Mouse (Mus musculus): ENCODE measurements around the gene Ube2n.

Gene Ube2n

GRCm38 (mm10) chr10:95525871-95526270, 10.9 kb downstream of the Ube2n start:
- peak; percentile 76 for DNase-seq

- peak; percentile 34 for DNase-seq
Observed at GRCm38 (mm10) chr10:95526495-95527122, 11.7 kb downstream of the Ube2n start.

DNA sequence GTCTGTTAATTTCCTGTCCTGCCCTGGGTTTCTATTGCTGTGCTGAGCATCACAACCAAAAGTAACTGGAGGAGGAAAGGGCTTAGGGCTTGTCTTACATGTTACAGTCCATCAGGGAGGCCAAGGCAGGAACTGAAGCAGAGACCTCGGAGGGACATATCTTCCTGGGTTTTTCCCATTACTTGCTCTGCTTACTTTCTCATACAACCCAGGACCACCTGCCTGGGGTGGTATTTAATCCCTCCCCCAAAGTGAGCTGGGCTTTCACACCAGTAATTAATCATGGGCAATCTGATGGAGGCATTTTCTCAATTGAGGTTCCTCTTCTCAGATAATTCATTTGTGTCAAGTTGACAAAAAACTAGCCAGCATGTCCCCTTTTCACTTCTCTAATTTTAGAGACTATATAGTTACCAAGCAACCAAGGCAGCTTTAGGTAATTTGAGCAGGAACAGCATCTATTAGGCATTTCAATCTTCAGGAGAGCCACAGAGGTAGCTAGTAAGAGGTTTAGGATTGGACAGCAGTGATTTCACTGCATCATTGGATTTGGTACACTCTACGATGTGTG, 15.7 kb downstream of the Ube2n start:
- peak; percentile 86 for DNase-seq

- DNase-seq: peak; percentile 89
Observed at GRCm38 (mm10) chr10:95532916-95533315, 18.0 kb downstream of the Ube2n start.

GRCm38 (mm10) chr10:95533382-95533781, 18.4 kb downstream of the Ube2n start:
- peak; percentile 92 for DNase-seq

DNA sequence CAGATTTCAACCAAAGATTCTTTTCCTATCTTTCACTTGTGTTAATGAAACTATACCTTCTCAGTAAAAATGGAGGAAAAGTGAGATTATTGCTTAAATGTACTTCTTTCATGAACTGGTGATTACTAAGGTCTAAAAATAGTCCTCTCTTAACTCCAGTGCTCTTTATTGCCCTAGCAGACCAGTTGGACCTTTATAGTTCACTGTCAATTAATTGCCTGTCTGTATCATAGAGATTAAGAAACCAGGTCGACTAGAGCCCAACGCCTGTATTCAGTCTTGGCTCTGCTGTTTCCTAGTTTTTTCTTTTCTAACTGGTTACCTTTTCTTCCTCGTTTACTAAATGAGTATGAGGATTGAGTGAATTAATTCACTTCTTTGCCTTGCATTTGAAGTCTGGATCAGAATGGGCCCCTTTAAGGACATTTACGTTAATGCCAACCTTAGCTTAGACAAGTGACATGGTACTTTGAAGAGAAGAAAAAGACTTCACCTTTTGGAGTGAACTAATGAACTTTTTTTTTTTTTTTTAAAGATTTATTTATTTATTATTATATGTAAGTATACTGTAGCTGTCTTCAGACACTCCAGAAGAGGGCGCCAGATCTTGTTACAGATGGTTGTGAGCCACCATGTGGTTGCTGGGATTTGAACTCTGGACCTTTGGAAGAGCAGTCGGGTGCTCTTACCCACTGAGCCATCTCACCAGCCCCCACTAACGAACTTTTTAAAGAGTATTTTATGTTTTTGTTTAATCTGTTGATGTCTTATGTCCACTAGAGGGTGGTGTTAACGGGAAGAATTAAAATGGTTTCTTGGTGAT, 20.7 kb downstream of the Ube2n start:
- peak; percentile 37 for DNase-seq

GRCm38 (mm10) chr10:95536222-95536541, 21.2 kb downstream of the Ube2n start:
- DNase-seq: no peak

DNA sequence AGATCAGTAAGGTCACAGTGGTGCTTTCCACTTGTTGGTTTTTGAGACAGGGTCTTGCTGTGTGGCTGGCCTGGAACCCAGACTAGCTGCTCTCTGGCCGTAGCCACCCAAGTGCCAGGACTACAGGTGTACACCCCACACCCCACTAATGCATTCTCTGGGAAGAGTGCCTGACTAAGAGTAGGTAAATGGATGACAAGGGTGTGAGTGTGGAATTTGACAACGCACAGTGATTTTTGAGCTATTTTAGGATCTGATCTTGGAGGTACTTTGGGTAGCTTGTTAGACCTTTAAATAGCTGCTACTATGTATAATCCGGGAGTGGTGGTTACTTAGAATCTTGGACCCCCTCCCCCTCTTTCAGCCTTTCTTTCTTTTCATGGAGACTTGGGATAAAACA, 24.3 kb downstream of the Ube2n start:
- peak; percentile 88 for DNase-seq

GRCm38 (mm10) chr10:95539841-95540240, 24.9 kb downstream of the Ube2n start:
- peak; percentile 73 for DNase-seq

DNA sequence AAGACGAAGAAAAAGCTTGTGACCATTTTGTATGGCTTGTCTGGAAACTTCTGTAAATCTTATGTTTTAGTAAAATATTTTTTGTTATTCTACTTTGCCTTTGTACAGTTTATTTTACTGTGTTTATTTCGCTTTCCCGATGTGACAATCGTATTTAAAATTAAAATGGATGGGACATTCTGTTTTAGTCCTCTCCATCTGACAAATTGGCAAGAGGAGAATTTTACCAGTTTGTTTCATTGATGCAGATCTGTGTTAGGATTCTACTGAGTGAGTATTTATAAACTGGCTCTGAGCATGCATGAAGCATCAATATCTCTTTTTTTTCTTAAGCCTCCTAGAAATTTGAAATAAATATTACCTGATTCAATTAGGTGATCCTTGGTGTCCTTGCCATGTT, 28.0 kb downstream of the Ube2n start:
- DNase-seq: no peak

- peak; percentile 64 for DNase-seq
Observed at GRCm38 (mm10) chr10:95543377-95543776, 28.4 kb downstream of the Ube2n start.

DNA sequence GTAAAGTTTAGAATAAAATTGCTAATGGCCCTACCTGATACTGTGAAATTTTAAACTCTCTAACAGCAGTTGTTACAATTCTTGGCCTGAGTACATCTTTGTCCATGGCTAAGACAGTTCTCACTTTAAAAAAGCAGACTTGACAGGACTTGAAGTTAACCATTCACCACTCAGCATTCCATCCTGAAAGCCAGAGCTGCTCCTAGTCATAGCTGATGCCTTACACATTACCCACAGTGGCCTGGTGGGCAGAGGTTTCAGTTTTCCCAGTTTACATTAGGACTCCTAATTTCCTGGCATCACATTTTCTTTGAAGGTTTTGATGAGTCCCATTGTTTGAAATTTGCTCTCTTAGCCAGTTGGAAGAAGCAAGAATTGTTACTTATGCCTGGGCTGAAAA, 29.1 kb downstream of the Ube2n start:
- peak; percentile 72 for DNase-seq

DNA sequence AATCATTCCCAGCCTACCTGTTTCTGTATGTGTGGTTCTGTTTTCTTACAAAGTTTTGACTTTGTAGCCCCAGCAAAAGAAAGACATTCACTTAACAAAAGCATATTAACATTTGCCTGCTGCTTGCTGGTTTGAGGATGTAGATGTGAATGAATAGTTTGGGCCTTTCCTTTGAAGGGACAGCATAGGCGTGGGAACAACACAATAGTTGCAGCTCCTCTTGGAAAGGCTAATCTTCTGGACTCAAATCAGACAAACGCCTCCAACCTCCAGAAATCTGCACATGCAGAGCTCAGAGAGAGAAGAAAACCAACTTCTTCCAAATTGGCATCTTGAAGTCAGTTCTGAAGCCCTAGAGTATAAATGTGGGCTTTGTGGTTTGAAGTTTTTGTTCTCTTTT, 29.7 kb downstream of the Ube2n start:
- peak; percentile 55 for DNase-seq

GRCm38 (mm10) chr10:95545051-95545450, 30.1 kb downstream of the Ube2n start:
- DNase-seq: peak; percentile 85

DNA sequence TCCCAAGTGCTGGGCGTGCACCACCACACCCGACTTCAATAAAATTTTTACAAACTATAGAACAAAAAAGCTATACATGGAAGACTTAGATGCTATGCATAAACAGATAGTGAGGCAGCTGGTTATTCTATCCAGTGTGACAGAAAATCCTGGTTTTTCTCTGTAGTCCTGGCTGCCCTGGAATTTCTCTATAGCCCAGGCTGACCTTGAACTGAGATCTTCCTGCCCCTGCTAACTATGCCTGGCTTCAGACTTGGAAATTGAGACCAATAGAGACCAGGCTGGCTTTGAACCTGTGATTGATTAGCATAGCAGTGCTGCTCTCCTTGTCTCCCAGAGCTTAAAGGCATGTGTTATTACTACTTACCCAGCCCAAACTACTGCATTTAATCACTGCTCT, 31.2 kb downstream of the Ube2n start:
- peak; percentile 35 for DNase-seq

DNA sequence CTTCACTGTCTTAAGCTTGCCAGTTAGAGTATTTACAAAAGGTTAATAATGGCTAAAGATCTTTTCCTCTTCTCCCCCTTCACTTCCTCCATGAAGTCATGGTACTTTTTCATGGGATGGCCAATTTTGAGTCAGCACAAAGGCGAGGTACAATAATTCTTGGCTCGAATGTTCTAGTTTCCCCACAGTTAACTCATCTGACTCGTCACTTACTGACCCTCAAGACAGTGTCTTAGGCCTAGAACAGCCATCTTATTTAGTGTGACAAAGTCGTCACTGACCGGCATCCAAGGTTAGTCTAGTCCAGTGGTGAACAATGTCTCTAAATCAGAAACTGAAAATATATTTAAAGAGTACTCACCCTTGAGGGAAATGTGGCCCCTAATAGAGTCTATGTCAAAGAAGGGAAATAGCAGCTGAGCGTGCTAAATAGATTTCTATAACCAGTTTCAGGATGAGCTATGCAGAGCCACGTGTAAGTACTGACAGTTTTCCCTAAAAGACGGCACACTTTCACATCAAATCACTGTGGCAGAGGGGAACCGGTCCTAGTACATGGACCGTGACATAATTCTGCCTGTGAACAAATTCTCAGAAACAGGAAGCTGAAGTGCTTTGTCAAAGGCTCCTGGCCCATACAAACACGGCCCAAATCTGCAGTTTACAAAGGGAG, 33.3 kb downstream of the Ube2n start:
- peak; percentile 80 for DNase-seq

DNA sequence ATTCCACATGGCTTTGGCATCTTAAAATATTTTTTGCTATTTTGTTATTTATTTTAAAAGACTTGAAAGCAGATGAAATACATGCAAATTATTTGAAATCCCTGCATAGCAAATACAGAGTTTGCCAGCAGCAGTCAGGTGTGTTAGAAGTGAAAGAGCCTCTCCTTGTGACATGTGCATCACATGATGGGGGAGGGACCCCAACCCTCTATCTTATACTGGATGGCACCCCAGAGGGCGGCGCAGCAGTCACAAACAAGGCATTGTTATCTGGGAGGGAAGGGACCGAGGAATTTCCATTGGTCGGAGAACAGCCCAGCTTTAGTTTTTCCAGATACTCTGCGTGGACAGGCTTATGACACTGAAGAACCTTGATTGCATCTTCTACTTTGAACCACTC, 34.1 kb downstream of the Ube2n start:
- peak; percentile 86 for DNase-seq

DNA sequence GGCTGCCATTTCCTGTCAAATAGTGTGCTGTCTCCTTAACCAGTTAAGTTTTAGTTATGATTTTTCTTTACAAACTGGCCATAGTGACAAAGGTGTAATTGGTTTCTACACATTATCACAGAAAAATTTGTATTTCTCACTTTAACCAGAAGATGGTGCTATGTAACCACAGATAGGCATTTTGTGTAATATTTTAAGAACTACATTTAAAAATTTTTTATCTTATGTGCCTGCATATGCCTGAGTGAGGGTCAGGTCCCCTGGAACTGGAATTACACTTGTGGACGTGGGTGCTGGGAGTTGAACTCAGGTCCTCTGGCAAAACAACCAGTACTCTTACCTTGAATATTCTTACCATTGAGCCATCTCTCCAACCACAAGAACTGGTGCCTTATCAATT, 35.6 kb downstream of the Ube2n start:
- peak; percentile 61 for DNase-seq

- peak; percentile 55 for DNase-seq
Observed at GRCm38 (mm10) chr10:95551752-95552151, 36.8 kb downstream of the Ube2n start.

- peak; percentile 70 for DNase-seq
Observed at GRCm38 (mm10) chr10:95552326-95552725, 37.4 kb downstream of the Ube2n start.

- peak; percentile 93 for DNase-seq
Observed at GRCm38 (mm10) chr10:95555866-95556265, 40.9 kb downstream of the Ube2n start.

DNA sequence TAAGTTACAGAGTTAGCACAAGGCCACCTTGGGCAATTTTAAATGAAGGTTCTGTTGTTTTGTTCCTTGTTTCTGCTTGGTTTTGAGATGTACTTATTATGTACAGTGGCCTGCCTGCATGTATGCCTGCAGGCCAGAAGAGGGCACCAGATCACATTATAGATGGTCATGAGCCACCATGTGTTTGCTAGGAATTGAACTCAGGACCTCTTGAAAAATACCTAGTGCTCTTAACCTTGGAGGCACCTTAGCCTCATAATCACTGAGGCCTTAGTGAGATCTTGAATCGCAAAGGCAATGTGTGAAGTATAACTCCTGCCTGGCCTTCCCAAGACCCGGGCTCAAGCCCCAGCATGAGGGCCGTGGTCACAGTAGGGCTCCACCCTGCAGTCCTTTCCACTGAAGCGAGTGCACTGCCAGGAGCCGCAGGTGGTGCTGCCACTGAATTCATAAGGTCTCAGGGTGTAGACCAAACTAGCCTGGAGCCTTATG, 42.4 kb downstream of the Ube2n start:
- DNase-seq: peak; percentile 86

DNA sequence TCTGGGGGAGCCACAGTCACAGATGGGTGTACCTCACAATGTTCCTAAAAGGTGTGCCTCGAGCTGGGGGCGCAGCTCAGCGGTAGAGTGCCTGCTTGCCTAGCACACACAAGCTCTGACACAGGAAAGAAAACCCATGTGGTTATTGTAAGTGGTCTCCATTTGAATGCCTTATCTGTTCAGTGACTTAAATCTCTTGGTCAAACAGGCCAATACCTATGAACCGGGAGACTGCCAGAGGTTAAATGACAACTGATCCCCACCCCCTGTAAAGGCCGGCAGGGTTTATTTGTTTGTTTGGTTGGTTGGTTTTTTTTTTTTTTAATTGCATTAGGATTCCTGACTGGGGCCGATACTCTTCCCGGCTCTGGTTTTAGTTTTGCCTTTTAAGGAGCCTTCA, 44.5 kb downstream of the Ube2n start:
- peak; percentile 60 for DNase-seq
